8 mouse cellular contexts compared by ENCODE assay signal in the genomic region with DNA sequence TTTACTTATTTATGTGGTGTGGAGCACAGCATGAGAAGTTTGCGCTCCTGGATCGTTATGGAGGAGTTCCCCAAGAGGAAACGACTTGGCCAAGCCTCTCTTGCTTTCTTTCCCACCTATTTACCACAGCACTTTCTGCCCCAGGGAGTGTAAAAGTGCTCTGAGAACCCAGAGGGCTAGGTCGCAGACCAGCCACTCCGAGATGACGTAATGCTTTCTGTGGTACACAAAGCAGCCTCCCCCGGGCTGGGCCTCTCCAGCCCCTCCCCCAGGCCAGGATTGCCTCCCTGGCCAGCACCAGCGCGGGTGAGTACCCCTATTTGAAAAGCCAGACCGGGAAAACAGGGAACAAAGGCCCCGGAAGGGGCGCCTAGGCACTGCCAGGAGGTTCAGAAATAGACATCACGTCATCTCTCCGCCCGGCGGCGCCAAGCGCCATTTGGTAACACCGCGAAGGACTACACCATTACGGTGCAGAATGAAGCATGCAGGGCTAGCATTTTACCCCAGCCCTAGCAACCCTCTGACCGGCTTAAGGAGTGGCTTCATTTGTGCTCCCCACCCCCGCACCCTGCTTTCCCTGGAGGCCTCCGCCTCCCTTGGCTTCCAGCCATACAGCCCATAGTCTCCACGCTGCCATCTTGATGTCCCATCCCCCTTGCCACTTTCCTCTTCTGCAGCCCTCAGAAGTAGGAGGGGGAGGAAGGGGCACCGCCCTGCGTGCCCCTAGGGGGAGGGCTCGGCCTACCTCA. TPM values are rescaled to one million over a fixed set of nuclear protein-coding genes. Genes with fewer than 3 reads are reported as not detected.
DNase-seq lines count a peak whose midpoint lies in the region; ATAC-seq and TF ChIP-seq lines count a peak whose summit lies in the region.
"Not testable (repeated sequence)": the region's sequence is repeated elsewhere in the genome, so short reads cannot be mapped to it uniquely, and the experiment has no call there.

No protein-coding gene starts in this region.

- H3K9me3 ChIP-seq in heart, embryonic 12.5 days (replicated peaks); limb, embryonic 11.5 days (ENCODE audit: control insufficient read depth, low read length): not testable (repeated sequence)

- H3K27me3 ChIP-seq in heart, embryonic 12.5 days (replicated peaks); limb, embryonic 11.5 days (ENCODE audit: control insufficient read depth, insufficient read depth, low read length): not testable (repeated sequence)

- not testable (repeated sequence) for H3K36me3 ChIP-seq in heart, embryonic 12.5 days; limb, embryonic 11.5 days (ENCODE audit: control insufficient read depth, insufficient read depth, low read length)

- not testable (repeated sequence) for H3K4me1 ChIP-seq in bone marrow macrophage, adult 2 months (ENCODE audit: control insufficient read depth, insufficient read depth, low read length); embryonic fibroblast, embryonic 13.5 days (ENCODE audit: control insufficient read depth, insufficient read depth, low read length); heart, embryonic 12.5 days (replicated peaks); limb, embryonic 11.5 days (ENCODE audit: control insufficient read depth, insufficient read depth, low read length)

- peak overlapping the region; percentile 48 for H3K4me3 ChIP-seq in bone marrow macrophage, adult 2 months (ENCODE audit: insufficient read depth, low read length)
- peak overlapping the region; percentile 30 for H3K4me3 ChIP-seq in embryonic fibroblast, embryonic 13.5 days (ENCODE audit: insufficient read depth, low read length)
- peak overlapping the region; percentile 42 for H3K4me3 ChIP-seq in heart, embryonic 12.5 days
- H3K4me3 ChIP-seq in limb, embryonic 11.5 days (ENCODE audit: low read depth, low read length): peak overlapping the region; percentile 34

- H3K4me2 ChIP-seq in heart, embryonic 12.5 days: peak overlapping the region; percentile 64
- H3K4me2 ChIP-seq in limb, embryonic 11.5 days (ENCODE audit: low read depth, severe bottlenecking): peak overlapping the region; percentile 41

- H3K27ac ChIP-seq in bone marrow macrophage, adult 2 months (ENCODE audit: insufficient read depth, low read depth, low read length): peak overlapping the region; percentile 81
- peak overlapping the region; percentile 78 for H3K27ac ChIP-seq in embryonic fibroblast, embryonic 13.5 days (ENCODE audit: insufficient read depth, low read length)
- peak overlapping the region; percentile 88 for H3K27ac ChIP-seq in heart, embryonic 12.5 days (ENCODE audit: poor library complexity, severe bottlenecking)
- H3K27ac ChIP-seq in limb, embryonic 11.5 days (replicated peaks; ENCODE audit: low read depth, low read length): peak overlapping the region; percentile 60

- peak; percentile 80 for ATAC-seq in heart, embryonic 12.5 days (ENCODE audit: insufficient number of reproducible peaks, low FRiP score)
- peak; percentile 66 for ATAC-seq in limb, embryonic 11.5 days (ENCODE audit: insufficient number of reproducible peaks, low FRiP score, low TSS enrichment, low read depth)
- ATAC-seq in megakaryocyte-erythroid progenitor cell, adult 5-6 weeks (replicated peaks; ENCODE audit: low FRiP score, low TSS enrichment, poor library complexity, severe bottlenecking): peak; percentile 46

- TF ChIP-seq POLR2A in bone marrow macrophage, adult 2 months (IDR thresholded peaks at IDR 0.05; ENCODE audit: borderline replicate concordance, low read depth, low read length): not testable (repeated sequence)
- TF ChIP-seq POLR2A in embryonic fibroblast, embryonic 13.5 days (IDR thresholded peaks at IDR 0.05; ENCODE audit: low read depth, low read length): peak; percentile 39; the same call in 1 of the 2 replicates

- peak; percentile 24 to 27 for DNase-seq in B cell, adult 2 months
- peak; percentile 20 to 41 for DNase-seq in kidney, adult 8-10 months
- peak; percentile 43 for DNase-seq in limb, embryonic 11.5 days (ENCODE audit: low spot score)
- DNase-seq in right cerebral cortex, postnatal 14 days: peak; percentile 65

- not testable (repeated sequence) for H3K9ac ChIP-seq in heart, embryonic 12.5 days; limb, embryonic 11.5 days (ENCODE audit: low read length)

- not testable (repeated sequence) for TF ChIP-seq CTCF in bone marrow macrophage, adult 2 months (IDR thresholded peaks at IDR 0.05; ENCODE audit: low read depth, low read length); embryonic fibroblast, embryonic 13.5 days (IDR thresholded peaks at IDR 0.05; ENCODE audit: borderline replicate concordance, insufficient read depth, low read length)

- 2% methylated on average over 21 of the region's 28 CpGs for WGBS in heart, embryonic 12.5 days
- WGBS in limb, embryonic 11.5 days: under 1% methylated on average over 17 of the region's 28 CpGs

RNA-seq across cellular contexts. Expression of a gene that starts 3.6 kb away (rescaled TPM):
- polyA plus RNA-seq in bone marrow macrophage, adult 2 months (2012; ENCODE audit: insufficient read depth, insufficient read length, missing spikeins): 12.1 and 13.5 TPM in 2 replicates
- 18.9 and 29.2 TPM in 2 replicates for polyA plus RNA-seq in embryonic fibroblast, embryonic 13.5 days (2011; ENCODE audit: insufficient read length, low read depth, missing spikeins)
- 18.4 and 20.0 TPM in 2 replicates for polyA plus RNA-seq in heart, embryonic 12.5 days (2016; fragmentation: Nextera tagmentation; extraction: Ambion mirVana)
- 28.7 and 31.0 TPM in 2 replicates for polyA plus RNA-seq in limb, embryonic 11.5 days (2014; fragmentation: Nextera tagmentation; extraction: Ambion mirVana)
- total RNA-seq in megakaryocyte-erythroid progenitor cell, adult 5-6 weeks (2014; fragmentation: Nextera tagmentation): 0.22 and 1.5 TPM in 2 replicates
- 0.19 and 1.1 TPM in 2 replicates for total RNA-seq in megakaryocyte-erythroid progenitor cell, adult 5-6 weeks (2017)

RNA-seq across cellular contexts. Expression of a gene that starts 54.7 kb away (rescaled TPM):
- 100 and 110 TPM in 2 replicates for polyA plus RNA-seq in bone marrow macrophage, adult 2 months (2012; ENCODE audit: insufficient read depth, insufficient read length, missing spikeins)
- polyA plus RNA-seq in embryonic fibroblast, embryonic 13.5 days (2011; ENCODE audit: insufficient read length, low read depth, missing spikeins): 52.1 and 57.8 TPM in 2 replicates
- 45.9 and 46.5 TPM in 2 replicates for polyA plus RNA-seq in heart, embryonic 12.5 days (2016; fragmentation: Nextera tagmentation; extraction: Ambion mirVana)
- polyA plus RNA-seq in limb, embryonic 11.5 days (2014; fragmentation: Nextera tagmentation; extraction: Ambion mirVana): 28.8 and 36.0 TPM in 2 replicates
- total RNA-seq in megakaryocyte-erythroid progenitor cell, adult 5-6 weeks (2014; fragmentation: Nextera tagmentation): 16.7 and 20.0 TPM in 2 replicates
- total RNA-seq in megakaryocyte-erythroid progenitor cell, adult 5-6 weeks (2017): 9.6 and 22.3 TPM in 2 replicates

Comparison
In these comparisons a context has a peak if more than half of its experiments do, and no peak if none do; other contexts are left out.
1. Peak in every context shown above with its lines: DNase-seq, ATAC-seq, H3K4me3 ChIP-seq and H3K27ac ChIP-seq.